Mouse (Mus musculus): ENCODE measurements at regions not wholly inside any gene's neighbourhood (a gene's known extent, or its start where the extent isn't known, plus 50 kb on each side); places are given as distances from the start of the nearest gene placed in this dataset.
A peak's percentile ranks its signal among the peaks of the same experiment; 100 is the strongest.

DNA sequence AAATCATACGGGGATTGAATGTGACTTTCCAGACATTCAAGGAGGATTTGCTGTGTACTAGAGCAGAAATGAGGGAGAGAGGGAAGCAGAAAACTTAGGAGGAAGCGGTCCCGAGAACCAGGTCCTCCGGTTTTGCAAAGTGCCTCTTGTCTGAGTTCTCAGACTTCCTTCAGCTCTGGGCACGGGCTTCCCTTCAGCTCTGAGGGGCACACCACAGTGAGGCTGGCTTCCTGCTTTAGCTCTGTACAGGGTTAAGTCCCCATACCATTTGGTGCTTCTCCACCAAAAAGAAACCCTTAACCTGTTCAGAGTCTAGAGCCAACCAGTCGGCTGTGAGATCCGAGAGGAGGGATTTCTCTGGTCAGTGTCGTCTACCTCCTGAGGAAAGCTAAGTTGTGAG, 167.8 kb upstream of the Sh3bp4 start:
- WGBS, result 82% methylated on average over 8 of the region's 8 CpGs
- no peaks in the 10 kb centered on the region for H3K36me3 ChIP-seq
- no peak overlapping the region for H3K9ac ChIP-seq
- no peak overlapping the region for H3K27ac ChIP-seq (replicated peaks)
- H3K4me3 ChIP-seq (replicated peaks), result no peak overlapping the region
- H3K27me3 ChIP-seq, result no peaks in the 10 kb centered on the region
- ATAC-seq (ENCODE audit: insufficient number of reproducible peaks, low FRiP score, low TSS enrichment, low read depth), result no peak
- no peaks in the 10 kb centered on the region for H3K4me1 ChIP-seq
- H3K9me3 ChIP-seq (replicated peaks), result no peaks in the 10 kb centered on the region
- H3K4me2 ChIP-seq (replicated peaks), result no peak overlapping the region

DNA sequence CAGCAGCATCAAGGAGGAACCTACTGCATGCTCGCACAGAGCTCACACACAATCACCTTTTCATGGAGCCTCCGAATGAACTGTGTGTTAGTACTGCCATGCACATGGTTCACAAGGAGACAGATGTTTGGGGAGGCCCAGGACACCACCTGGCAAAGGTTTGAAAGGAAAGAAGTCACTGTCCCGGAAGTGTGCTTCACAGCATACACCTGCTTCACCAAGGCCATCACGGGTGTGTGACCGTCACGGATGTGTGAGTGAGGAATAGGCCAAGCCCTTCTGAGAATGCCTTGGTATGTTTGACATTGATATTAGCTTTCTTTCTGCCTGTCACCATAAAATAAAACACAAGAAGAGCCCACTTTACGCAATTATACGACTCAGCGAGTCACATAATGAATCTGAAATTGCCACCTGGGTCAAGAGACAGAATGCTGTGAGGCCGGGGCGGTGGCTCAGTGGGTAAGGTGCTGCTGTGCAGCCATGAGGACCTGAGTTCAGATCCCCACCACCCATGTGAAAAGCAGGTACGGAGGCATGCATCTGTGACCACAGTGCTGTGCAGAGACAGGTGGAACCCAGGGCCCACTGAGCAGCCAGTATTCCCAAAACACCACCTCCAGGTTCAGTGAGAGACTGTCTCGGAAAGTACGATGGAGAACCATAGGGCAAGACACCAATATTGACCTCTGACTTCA, 162.3 kb upstream of the Sh3bp4 start:
- WGBS, result 87% methylated on average over 14 of the region's 14 CpGs

DNA sequence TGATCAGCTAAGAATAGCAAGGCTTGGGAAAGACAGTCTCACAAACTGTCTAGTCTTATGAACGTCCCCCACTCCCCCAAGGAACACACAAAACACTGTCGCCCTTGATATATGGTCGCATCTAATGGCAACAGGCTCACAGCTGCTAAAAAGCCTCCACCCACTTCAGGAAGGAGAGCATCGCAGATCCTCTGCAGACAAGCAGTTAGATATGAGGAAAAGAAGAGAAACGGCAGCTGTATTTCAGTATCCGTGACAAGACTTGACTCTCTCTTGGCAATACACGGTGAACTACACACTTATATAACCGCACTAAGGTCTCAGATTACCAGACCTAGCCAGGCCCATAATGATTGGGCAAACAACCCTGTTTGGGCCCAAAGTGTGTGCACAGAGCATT, 161.5 kb upstream of the Sh3bp4 start:
- no peaks in the 10 kb centered on the region for H3K27me3 ChIP-seq
- no peaks in the 10 kb centered on the region for H3K9me3 ChIP-seq (replicated peaks)
- H3K4me3 ChIP-seq (replicated peaks), result no peak overlapping the region
- no peak for ATAC-seq (ENCODE audit: insufficient number of reproducible peaks, low FRiP score, low TSS enrichment, low read depth)
- WGBS, result 48% methylated on average over 8 of the region's 8 CpGs
- H3K27ac ChIP-seq (replicated peaks), result no peak overlapping the region
- H3K36me3 ChIP-seq, result no peaks in the 10 kb centered on the region
- no peaks in the 10 kb centered on the region for H3K4me1 ChIP-seq
- no peak overlapping the region for H3K9ac ChIP-seq
- no peak overlapping the region for H3K4me2 ChIP-seq (replicated peaks)

More for the DNA sequence above, 162.3 kb upstream of the Sh3bp4 start:
- no peak overlapping the region for H3K27ac ChIP-seq (replicated peaks)
- no peaks in the 10 kb centered on the region for H3K9me3 ChIP-seq (replicated peaks)
- no peaks in the 10 kb centered on the region for H3K4me1 ChIP-seq
- no peak overlapping the region for H3K4me2 ChIP-seq (replicated peaks)
- no peaks in the 10 kb centered on the region for H3K36me3 ChIP-seq
- ATAC-seq (ENCODE audit: insufficient number of reproducible peaks, low FRiP score, low TSS enrichment, low read depth), result no peak
- H3K27me3 ChIP-seq, result no peaks in the 10 kb centered on the region
- no peak overlapping the region for H3K9ac ChIP-seq
- no peak overlapping the region for H3K4me3 ChIP-seq (replicated peaks)

DNA sequence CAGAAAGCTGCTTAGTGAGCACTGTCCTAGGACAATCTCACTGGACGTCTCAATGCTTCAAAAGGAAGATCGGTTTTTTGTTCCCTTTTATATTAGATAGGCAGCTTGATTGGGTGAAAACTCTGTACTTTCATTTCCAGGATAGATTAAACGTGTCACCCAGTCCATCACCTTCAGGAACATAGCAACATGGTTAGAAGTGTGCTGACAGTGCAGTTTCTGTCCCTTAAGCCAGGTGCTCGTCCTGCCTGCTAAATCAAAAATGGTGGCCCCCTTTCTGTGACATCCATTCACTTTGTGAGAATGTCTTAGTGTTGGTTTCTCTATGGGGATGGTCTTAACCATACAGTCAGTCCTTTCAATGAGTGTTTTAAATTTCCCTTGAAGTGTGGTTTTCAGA, 160.9 kb upstream of the Sh3bp4 start:
- H3K4me3 ChIP-seq (replicated peaks), result no peak overlapping the region
- H3K4me2 ChIP-seq (replicated peaks), result no peak overlapping the region
- no peaks in the 10 kb centered on the region for H3K36me3 ChIP-seq
- H3K27ac ChIP-seq (replicated peaks), result no peak overlapping the region
- H3K9ac ChIP-seq, result no peak overlapping the region
- no peaks in the 10 kb centered on the region for H3K27me3 ChIP-seq
- H3K9me3 ChIP-seq (replicated peaks), result 0 out of 2 replicates have a peak, but pooled peaks cover under 1% of the 10 kb centered on the region
- no peaks in the 10 kb centered on the region for H3K4me1 ChIP-seq
- WGBS, result 81% methylated on average over 4 of the region's 4 CpGs
- ATAC-seq (ENCODE audit: insufficient number of reproducible peaks, low FRiP score, low TSS enrichment, low read depth), result no peak

DNA sequence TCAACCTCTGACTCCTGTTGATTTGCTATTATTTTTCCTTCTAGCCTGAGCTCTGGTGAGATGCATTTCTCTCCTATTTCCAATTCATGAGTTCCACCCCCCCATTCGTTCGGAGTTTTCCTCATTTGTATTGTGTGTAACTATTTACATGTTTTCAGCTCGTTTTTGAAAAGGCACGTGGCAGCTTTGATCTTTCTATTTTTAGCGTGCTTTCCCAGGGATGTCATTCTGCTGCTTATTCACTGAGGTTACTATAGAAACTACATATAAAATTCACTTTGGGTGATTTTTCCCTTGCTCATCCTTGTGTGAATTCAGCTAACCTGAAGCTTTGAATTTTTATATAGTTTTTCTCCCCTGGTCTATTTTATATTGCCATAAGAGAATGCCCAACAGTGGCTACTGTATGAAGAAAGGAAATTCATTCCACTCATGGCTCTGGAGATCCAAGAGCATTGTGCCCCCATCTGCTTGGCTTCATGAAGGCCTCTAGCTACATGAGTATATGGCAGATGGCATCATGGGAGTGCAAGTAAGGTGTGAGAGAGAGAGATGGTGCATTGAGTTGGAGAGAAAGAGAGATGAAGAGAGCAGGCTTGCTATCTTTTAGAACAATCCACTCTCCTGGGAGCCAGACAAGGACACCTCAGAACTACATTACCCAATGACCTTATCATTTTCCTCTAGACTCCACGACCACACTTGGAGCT, 160.2 kb upstream of the Sh3bp4 start:
- H3K4me3 ChIP-seq (replicated peaks), result no peak overlapping the region
- no peak overlapping the region for H3K9ac ChIP-seq
- ATAC-seq (ENCODE audit: insufficient number of reproducible peaks, low FRiP score, low TSS enrichment, low read depth), result no peak
- H3K4me2 ChIP-seq (replicated peaks), result no peak overlapping the region
- H3K27ac ChIP-seq (replicated peaks), result no peak overlapping the region
- H3K4me1 ChIP-seq, result no peaks in the 10 kb centered on the region
- 47% methylated on average over 6 of the region's 6 CpGs for WGBS
- H3K27me3 ChIP-seq, result no peaks in the 10 kb centered on the region
- no peaks in the 10 kb centered on the region for H3K36me3 ChIP-seq
- H3K9me3 ChIP-seq (replicated peaks), result 0 out of 2 replicates have a peak, but pooled peaks cover 3% of the 10 kb centered on the region

DNA sequence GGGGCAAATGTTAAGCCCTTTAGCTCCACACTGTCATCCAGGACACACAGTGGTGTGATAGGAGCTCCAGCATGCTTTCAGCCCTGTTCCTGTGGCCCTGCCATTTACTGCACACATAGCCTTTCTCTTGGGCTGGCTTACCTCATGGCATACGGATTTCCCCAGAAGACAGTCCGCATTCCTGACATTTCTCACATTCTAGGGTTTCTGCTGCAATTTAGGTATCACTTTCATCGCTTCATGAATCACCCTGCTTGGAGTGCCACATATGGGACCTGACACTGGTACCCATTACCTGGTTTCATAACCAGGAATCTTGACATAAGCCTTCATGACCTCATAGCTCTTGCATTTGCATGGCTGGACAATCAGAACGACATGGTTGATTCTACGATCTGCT, 158.5 kb upstream of the Sh3bp4 start:
- ATAC-seq (ENCODE audit: insufficient number of reproducible peaks, low FRiP score, low TSS enrichment, low read depth), result no peak
- no peak overlapping the region for H3K9ac ChIP-seq
- H3K36me3 ChIP-seq, result no peaks in the 10 kb centered on the region
- H3K4me3 ChIP-seq (replicated peaks), result no peak overlapping the region
- H3K27ac ChIP-seq (replicated peaks), result no peak overlapping the region
- no peaks in the 10 kb centered on the region for H3K27me3 ChIP-seq
- H3K9me3 ChIP-seq (replicated peaks), result 0 out of 2 replicates have a peak, but pooled peaks cover 3% of the 10 kb centered on the region
- H3K4me1 ChIP-seq, result no peaks in the 10 kb centered on the region
- 57% methylated on average over 5 of the region's 5 CpGs for WGBS
- H3K4me2 ChIP-seq (replicated peaks), result no peak overlapping the region

DNA sequence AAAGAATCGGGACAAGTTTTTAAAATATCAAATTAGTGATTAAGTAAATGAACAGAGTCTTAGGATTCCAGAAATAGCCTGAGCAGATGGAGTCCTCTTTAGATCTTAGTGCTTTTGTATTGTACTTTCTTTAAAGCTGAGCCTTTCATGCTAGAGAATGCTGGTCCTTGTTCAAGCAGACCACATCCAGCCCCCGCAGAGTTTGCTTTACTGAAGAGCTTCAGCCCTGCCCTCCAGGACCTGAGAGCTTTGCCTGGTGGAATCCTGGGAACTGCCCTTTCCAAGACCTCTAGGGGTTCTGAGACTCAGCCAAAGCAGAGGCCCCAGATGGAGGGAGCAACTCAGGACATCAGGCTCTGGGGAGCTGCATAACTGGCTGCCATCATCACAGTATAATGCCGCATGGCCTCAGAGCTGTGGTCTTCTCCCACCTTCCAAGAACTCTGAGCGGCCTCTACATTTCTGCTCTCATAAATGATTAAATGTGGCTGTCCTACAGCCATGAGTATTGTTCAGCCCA, 153.6 kb upstream of the Sh3bp4 start:
- no peak for ATAC-seq (ENCODE audit: insufficient number of reproducible peaks, low FRiP score, low TSS enrichment, low read depth)
- Histone ChIP-seq H3K36me3 (no peaks in the 10 kb centered on the region), H3K9me3 (replicated peaks) (0 out of 2 replicates have a peak, but pooled peaks cover 3% of the 10 kb centered on the region), H3K9ac (no peak overlapping the region), H3K4me1 (no peaks in the 10 kb centered on the region), H3K4me3 (replicated peaks) (no peak overlapping the region), H3K27me3 (no peaks in the 10 kb centered on the region), H3K27ac (replicated peaks) (no peak overlapping the region), H3K4me2 (replicated peaks) (no peak overlapping the region)
- WGBS, result 67% methylated on average over 4 of the region's 4 CpGs

DNA sequence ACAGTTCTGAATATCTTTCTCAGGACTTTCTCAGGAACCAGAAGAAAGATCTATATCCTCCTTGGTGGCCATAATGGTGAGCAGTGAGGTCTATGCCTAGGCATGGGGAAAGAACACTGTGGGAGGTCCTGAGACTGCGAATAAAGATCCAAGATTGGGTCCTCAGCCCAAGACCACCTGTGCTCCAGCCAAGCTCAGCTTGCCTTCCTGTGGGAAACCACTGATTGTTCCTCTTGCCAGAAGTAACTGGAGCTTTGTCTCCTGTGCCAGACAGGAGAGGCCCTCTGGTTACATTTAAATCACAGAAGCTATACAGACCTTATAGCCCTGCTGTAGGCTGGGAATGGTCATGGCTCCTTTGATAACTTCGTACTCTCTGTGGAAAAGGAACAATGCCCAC, 148.8 kb upstream of the Sh3bp4 start:
- no peaks in the 10 kb centered on the region for H3K36me3 ChIP-seq
- no peak overlapping the region for H3K27ac ChIP-seq (replicated peaks)
- 54% methylated on average over 2 of the region's 2 CpGs for WGBS
- H3K27me3 ChIP-seq, result no peaks in the 10 kb centered on the region
- H3K9me3 ChIP-seq (replicated peaks), result no peaks in the 10 kb centered on the region
- H3K4me2 ChIP-seq (replicated peaks), result no peak overlapping the region
- peaks cover 8% of the 10 kb centered on the region; the same call in 1 of the 2 replicates for H3K4me1 ChIP-seq
- H3K4me3 ChIP-seq (replicated peaks), result no peak overlapping the region
- H3K9ac ChIP-seq, result no peak overlapping the region
- ATAC-seq (ENCODE audit: insufficient number of reproducible peaks, low FRiP score, low TSS enrichment, low read depth), result no peak

DNA sequence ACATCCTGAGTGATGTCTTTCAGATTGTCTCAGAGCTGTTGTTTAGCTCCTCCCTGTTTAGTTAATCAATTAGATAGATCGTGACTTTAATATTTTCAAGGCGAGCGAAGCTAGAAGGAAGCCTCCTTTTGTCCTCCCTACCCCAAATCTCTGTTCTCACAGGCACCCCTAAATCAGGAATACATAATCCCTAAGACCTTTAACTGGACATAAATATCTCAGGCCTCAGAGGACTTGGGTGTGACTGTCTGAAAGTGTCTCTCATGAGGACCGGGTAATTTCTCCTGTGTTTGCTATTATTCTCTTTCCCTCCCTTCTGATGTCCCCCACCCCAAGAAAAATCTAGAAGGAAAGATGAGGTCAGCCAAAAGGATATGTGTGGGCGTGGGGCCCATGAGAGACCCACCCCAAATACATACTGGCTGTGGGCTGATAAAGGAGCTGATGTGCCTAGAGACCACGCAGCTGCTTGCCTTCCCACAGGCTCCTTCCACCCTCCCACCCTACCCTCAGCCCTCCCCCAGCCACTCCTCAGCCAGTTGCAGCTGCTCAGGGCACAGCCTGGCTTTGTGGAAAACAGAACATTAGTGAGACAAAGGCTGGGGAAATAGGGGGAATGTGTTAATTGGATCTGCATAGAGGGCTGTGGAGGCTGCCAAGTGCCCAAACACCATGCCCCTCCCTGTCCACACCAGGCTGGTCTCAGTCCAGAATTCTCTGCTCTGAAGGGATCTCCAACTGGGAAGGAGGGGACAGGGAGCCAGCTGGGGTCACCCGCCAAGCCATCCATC, 146.2 kb upstream of the Sh3bp4 start:
- Histone ChIP-seq H3K36me3 (no peaks in the 10 kb centered on the region), H3K9me3 (replicated peaks) (no peaks in the 10 kb centered on the region), H3K4me1 (peaks cover 8% of the 10 kb centered on the region; the same call in 1 of the 2 replicates), H3K4me2 (replicated peaks) (no peak overlapping the region), H3K27ac (replicated peaks) (peak overlapping the region; percentile 28; the same call in 1 of the 2 replicates), H3K27me3 (no peaks in the 10 kb centered on the region), H3K9ac (no peak overlapping the region), H3K4me3 (replicated peaks) (no peak overlapping the region)
- WGBS, result 67% methylated on average over 7 of the region's 7 CpGs
- ATAC-seq (ENCODE audit: insufficient number of reproducible peaks, low FRiP score, low TSS enrichment, low read depth), result peak; percentile 71

DNA sequence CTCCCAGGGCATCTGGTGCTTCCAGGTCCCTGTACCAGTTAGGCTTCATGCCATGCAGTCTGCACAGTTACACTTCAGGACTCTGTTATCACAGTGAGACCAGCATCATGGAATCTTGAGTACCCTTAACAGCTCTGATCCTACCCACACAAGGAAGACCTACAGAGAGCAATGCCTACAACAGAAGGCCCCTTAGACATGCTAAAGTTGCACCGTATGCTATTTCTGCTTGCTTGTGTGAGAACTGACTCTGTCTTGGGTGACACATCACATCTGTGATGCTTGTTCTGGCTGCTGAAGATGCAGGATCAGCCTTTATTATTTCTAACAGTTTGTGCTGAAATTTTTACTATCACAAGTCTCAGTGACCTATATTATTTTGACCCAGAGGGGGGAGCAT, 135.0 kb upstream of the Sh3bp4 start:
- 85% methylated on average over 1 of the region's 1 CpGs for WGBS
- no peak overlapping the region for H3K27ac ChIP-seq (replicated peaks)
- no peak overlapping the region for H3K4me2 ChIP-seq (replicated peaks)
- H3K9me3 ChIP-seq (replicated peaks), result no peaks in the 10 kb centered on the region
- no peak overlapping the region for H3K9ac ChIP-seq
- no peak overlapping the region for H3K4me3 ChIP-seq (replicated peaks)
- H3K4me1 ChIP-seq, result no peaks in the 10 kb centered on the region
- no peaks in the 10 kb centered on the region for H3K27me3 ChIP-seq
- H3K36me3 ChIP-seq, result no peaks in the 10 kb centered on the region
- ATAC-seq (ENCODE audit: insufficient number of reproducible peaks, low FRiP score, low TSS enrichment, low read depth), result no peak

DNA sequence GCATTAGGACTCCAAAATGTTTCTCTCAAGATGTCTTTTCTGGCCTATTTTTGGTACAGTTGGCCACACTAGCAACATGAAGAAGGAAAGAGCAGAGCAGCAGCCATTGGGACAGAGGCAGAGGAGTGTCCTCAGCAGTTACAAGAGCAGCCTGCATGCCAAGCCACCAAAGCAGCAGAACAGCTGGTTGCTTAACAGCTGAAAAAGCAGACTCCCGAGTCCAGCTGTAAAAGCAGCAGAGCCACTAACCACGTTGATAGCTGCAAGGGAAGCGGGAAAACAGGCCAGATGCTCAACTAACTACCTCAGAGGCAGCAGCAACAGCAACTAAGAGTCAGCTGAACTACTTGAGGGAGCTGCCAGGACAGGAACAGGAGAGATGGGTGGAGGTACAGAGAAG, 134.4 kb upstream of the Sh3bp4 start:
- ATAC-seq (ENCODE audit: insufficient number of reproducible peaks, low FRiP score, low TSS enrichment, low read depth), result no peak
- no peak overlapping the region for H3K4me3 ChIP-seq (replicated peaks)
- no peak overlapping the region for H3K27ac ChIP-seq (replicated peaks)
- no peaks in the 10 kb centered on the region for H3K9me3 ChIP-seq (replicated peaks)
- H3K36me3 ChIP-seq, result no peaks in the 10 kb centered on the region
- no peaks in the 10 kb centered on the region for H3K27me3 ChIP-seq
- no peaks in the 10 kb centered on the region for H3K4me1 ChIP-seq
- H3K9ac ChIP-seq, result no peak overlapping the region
- WGBS, result 67% methylated on average over 3 of the region's 3 CpGs
- H3K4me2 ChIP-seq (replicated peaks), result no peak overlapping the region
